Mouse (Mus musculus) MEL (cell line): ENCODE results near the gene Nptn. TPM values are rescaled to one million over a fixed set of nuclear protein-coding genes. Genes with fewer than 3 reads are reported as not detected.
A peak's percentile ranks its signal among the peaks of the same experiment; 100 is the strongest.
"Not testable (repeated sequence)": the region's sequence is repeated elsewhere in the genome, so short reads cannot be mapped to it uniquely, and the experiment has no call there.

Experiments used
- DNase-seq: peaks from one replicate; pipeline ENCODE4 v3.0.0; 2011; ENCODE audit warnings: low read depth, low spot score
- H3K27ac ChIP-seq: 2 replicates; pipeline ENCODE4 v1.5.1; 2012; ENCODE audit warnings: low read depth, mild to moderate bottlenecking, control low read depth, low read length, moderate library complexity; ENCODE audit not compliant: control insufficient read depth
- H3K27me3 ChIP-seq, 2 experiments: fragments of 150-350 bp in 1 of 2; sonication (generic) in 1 of 2; 2 replicates each; pipeline ENCODE4 v1.6.1; 2012; ENCODE audit warnings: low read length in 2 of 2, mild to moderate bottlenecking in 2 of 2, improper control_type of control experiment in 1 of 2, moderate library complexity in 1 of 2; ENCODE audit not compliant: insufficient read depth in 2 of 2, control insufficient read depth in 1 of 2
- H3K36me3 ChIP-seq, 2 experiments: 2 replicates each; pipeline ENCODE4 v1.6.1; 2012 to 2014; ENCODE audit warnings: low read length in 2 of 2, improper control_type of control experiment in 1 of 2, inconsistent platforms in 1 of 2, mild to moderate bottlenecking in 1 of 2; ENCODE audit not compliant: insufficient read depth in 2 of 2, control insufficient read depth in 1 of 2
- H3K4me1 ChIP-seq, 2 experiments: fragments of 150-350 bp in 1 of 2; sonication (generic) in 1 of 2; 2 replicates each; pipeline ENCODE4 v1.6.1; 2012; ENCODE audit warnings: low read length in 2 of 2, improper control_type of control experiment in 1 of 2, mild to moderate bottlenecking in 1 of 2; ENCODE audit not compliant: insufficient read depth in 2 of 2, control insufficient read depth in 1 of 2
- H3K4me3 ChIP-seq, 2 experiments: fragments of 150-350 bp in 1 of 2; sonication (generic) in 1 of 2; 2 replicates each; pipeline ENCODE4 v1.5.1; 2012; ENCODE audit warnings: low read depth in 2 of 2, low read length in 2 of 2, mild to moderate bottlenecking in 2 of 2, moderate library complexity in 2 of 2, control low read depth in 1 of 2, improper control_type of control experiment in 1 of 2; ENCODE audit not compliant: control insufficient read depth in 1 of 2, insufficient read depth in 1 of 2
- H3K79me2 ChIP-seq: 2 replicates; pipeline ENCODE4 v1.6.1; 2012; ENCODE audit warnings: mild to moderate bottlenecking, low read length, moderate library complexity; ENCODE audit not compliant: control insufficient read depth, poor library complexity, insufficient read depth
- H3K9ac ChIP-seq: 2 replicates; pipeline ENCODE4 v1.6.1; 2012; ENCODE audit warnings: low read depth, mild to moderate bottlenecking, control low read depth, low read length, moderate library complexity; ENCODE audit not compliant: control insufficient read depth, poor library complexity, severe bottlenecking
- H3K9me3 ChIP-seq: fragments of 150-350 bp; sonication (generic); replicated peaks from 2 replicates; pipeline ENCODE4 v1.6.1; 2012; ENCODE audit warnings: mild to moderate bottlenecking, low read length, improper control_type of control experiment, moderate library complexity; ENCODE audit not compliant: insufficient read depth
- CHD1 ChIP-seq: IDR thresholded peaks from 2 replicates; pipeline ENCODE4 v1.6.1; 2012; ENCODE audit warnings: low read depth, mild to moderate bottlenecking, inconsistent platforms, low read length, improper control_type of control experiment
- CTCF ChIP-seq, 3 experiments: IDR thresholded peaks in 2 of 3; conservative IDR thresholded peaks in 1 of 3; 2 replicates each; pipeline ENCODE4 v1.5.1; 2011 to 2012; ENCODE audit warnings: low read length in 3 of 3, low read depth in 2 of 3, mild to moderate bottlenecking in 2 of 3, improper control_type of control experiment in 1 of 3, inconsistent platforms in 1 of 3, mixed read lengths in 1 of 3, moderate library complexity in 1 of 3; ENCODE audit not compliant: control insufficient read depth in 1 of 3, insufficient read depth in 1 of 3, poor library complexity in 1 of 3, severe bottlenecking in 1 of 3
- ELF1 ChIP-seq: IDR thresholded peaks from 2 replicates; pipeline ENCODE4 v1.6.1; 2014; ENCODE audit warnings: low read depth, mild to moderate bottlenecking, inconsistent platforms, low read length, improper control_type of control experiment, moderate library complexity
- EP300 ChIP-seq, 2 experiments: IDR thresholded peaks; 2 replicates each; pipeline ENCODE4 v1.6.1; 2011; ENCODE audit warnings: improper control_type of control experiment in 2 of 2, low read length in 2 of 2, low read depth in 1 of 2, mild to moderate bottlenecking in 1 of 2
- ETS1 ChIP-seq: IDR thresholded peaks from 2 replicates; pipeline ENCODE4 v1.6.1; 2012; ENCODE audit warnings: low read depth, mild to moderate bottlenecking, inconsistent platforms, low read length, improper control_type of control experiment, moderate library complexity
- GABPA ChIP-seq: IDR thresholded peaks from 2 replicates; pipeline ENCODE4 v1.6.1; 2012; ENCODE audit warnings: low read depth, mild to moderate bottlenecking, inconsistent platforms, low read length, improper control_type of control experiment, moderate library complexity
- JUND ChIP-seq: IDR thresholded peaks from 2 replicates; pipeline ENCODE4 v1.6.1; 2011; ENCODE audit warnings: low read depth, mild to moderate bottlenecking, improper control_type of control experiment, low read length
- KAT2A ChIP-seq: conservative IDR thresholded peaks from 2 replicates; pipeline ENCODE4 v1.6.1; 2012; ENCODE audit warnings: low read depth, low read length, improper control_type of control experiment, inconsistent platforms
- MYC ChIP-seq: IDR thresholded peaks from 2 replicates; pipeline ENCODE4 v1.6.1; 2011; ENCODE audit warnings: low read depth, mild to moderate bottlenecking, low read length, improper control_type of control experiment, moderate library complexity
- NRF1 ChIP-seq: IDR thresholded peaks from 2 replicates; pipeline ENCODE4 v1.6.1; 2014; ENCODE audit warnings: low read depth, mild to moderate bottlenecking, inconsistent platforms, low read length, improper control_type of control experiment, moderate library complexity; ENCODE audit not compliant: poor library complexity, insufficient read depth, severe bottlenecking
- POLR2A ChIP-seq, 2 experiments: IDR thresholded peaks; 2 replicates each; pipeline ENCODE4 v1.6.1; 2011 to 2012; ENCODE audit warnings: low read length in 2 of 2, mild to moderate bottlenecking in 2 of 2, control low read depth in 1 of 2, improper control_type of control experiment in 1 of 2, low read depth in 1 of 2, moderate library complexity in 1 of 2; ENCODE audit not compliant: control insufficient read depth in 1 of 2, insufficient read depth in 1 of 2, poor library complexity in 1 of 2
- POLR2AphosphoS5 ChIP-seq: IDR thresholded peaks from 2 replicates; pipeline ENCODE4 v1.6.1; 2012; ENCODE audit warnings: low read depth, borderline replicate concordance, mild to moderate bottlenecking, inconsistent platforms, low read length, moderate library complexity, mixed read lengths
- RCOR1 ChIP-seq: IDR thresholded peaks from 2 replicates; pipeline ENCODE4 v1.6.1; 2012; ENCODE audit warnings: low read depth, mild to moderate bottlenecking, inconsistent platforms, low read length, improper control_type of control experiment
- TAL1 ChIP-seq: IDR thresholded peaks from 2 replicates; pipeline ENCODE4 v1.6.1; 2012; ENCODE audit warnings: mild to moderate bottlenecking, inconsistent platforms, low read length, moderate library complexity, mixed read lengths
- UBTF ChIP-seq: IDR thresholded peaks from 2 replicates; pipeline ENCODE4 v1.6.1; 2012; ENCODE audit warnings: low read depth, mild to moderate bottlenecking, inconsistent platforms, low read length, improper control_type of control experiment, moderate library complexity, borderline replicate concordance; ENCODE audit not compliant: insufficient read depth
- USF1 ChIP-seq: IDR thresholded peaks from 2 replicates; pipeline ENCODE4 v1.6.1; 2014; ENCODE audit warnings: low read depth, mild to moderate bottlenecking, inconsistent platforms, low read length, improper control_type of control experiment, moderate library complexity
- USF2 ChIP-seq, 2 experiments: IDR thresholded peaks; 2 replicates each; pipeline ENCODE4 v1.6.1; 2011 to 2012; ENCODE audit warnings: improper control_type of control experiment in 2 of 2, low read length in 2 of 2, borderline replicate concordance in 1 of 2, inconsistent platforms in 1 of 2, low read depth in 1 of 2, mild to moderate bottlenecking in 1 of 2; ENCODE audit not compliant: insufficient read depth in 1 of 2
- ZMIZ1 ChIP-seq: IDR thresholded peaks from 2 replicates; pipeline ENCODE4 v1.6.1; 2012; ENCODE audit warnings: low read depth, mild to moderate bottlenecking, inconsistent platforms, low read length, improper control_type of control experiment, moderate library complexity
- ZNF384 ChIP-seq: IDR thresholded peaks from 2 replicates; pipeline ENCODE4 v1.6.1; 2012; ENCODE audit warnings: low read depth, mild to moderate bottlenecking, inconsistent platforms, low read length, improper control_type of control experiment
- polyA plus RNA-seq, 2 experiments: library from polyadenylated mRNA; stranded (reverse) in 1 of 2; unstranded in 1 of 2; fragments of >175 nt in 1 of 2; fragments of >200 nt in 1 of 2; gene quantifications; 2 replicates each; pipeline versions ENCODE4 v1.2.1 to v1.2.4; 2012; ENCODE audit warnings: low replicate concordance in 2 of 2, low read depth in 1 of 2; ENCODE audit not compliant: insufficient read length in 2 of 2, insufficient read depth in 1 of 2, missing spikeins in 1 of 2
- total RNA-seq: library from RNA; depleted of rRNA; stranded (reverse); fragments of 300-350 nt; gene quantifications from 2 replicates; pipeline ENCODE4 v1.2.3, GENCODE M21; 2012

The Nptn gene
- total and polyA plus RNA-seq, 3 experiments = 71.4 to 199 TPM; not detected in 1

GRCm38 (mm10) chr9:58580453-58581195 is 1.4 kb upstream of the Nptn start:
- H3K4me1 ChIP-seq, H3K27me3 ChIP-seq, H3K9me3 ChIP-seq: not testable (repeated sequence)
- peak in 1 of 2 experiments; percentile 24; a peak in 1 of 4 replicates for TF ChIP-seq EP300 (IDR thresholded peaks at IDR 0.05; ENCODE audit: low read depth in 1 of 2, low read length in 2 of 2)
- 0 out of 2 replicates have a peak, but pooled peaks have one; percentile 39 for TF ChIP-seq MYC
- peak in 1 of 3 experiments; percentile 12; a peak in 1 of 6 replicates for TF ChIP-seq CTCF (IDR thresholded peaks at IDR 0.05 in 2 of 3, conservative IDR thresholded peaks at IDR 0.05 in 1 of 3; ENCODE audit: control insufficient read depth in 1 of 3, insufficient read depth in 1 of 3, low read depth in 2 of 3, low read length in 3 of 3, poor library complexity in 1 of 3, severe bottlenecking in 1 of 3)
- TF ChIP-seq ZNF384 = peak; percentile 83
- TF ChIP-seq ETS1 = peak; percentile 8; the same call in 1 of the 2 replicates
- Histone ChIP-seq H3K27ac (peak overlapping the region; percentile 96), H3K4me3 (peak overlapping the region; percentile 50 to 55), H3K79me2 (peaks cover 22% of the 10 kb centered on the region), H3K9ac (peak overlapping the region; percentile 91), H3K36me3 (peaks cover 0 to 17% of the 10 kb centered on the region in 2 experiments; a peak in 2 of 4 replicates)
- peak; percentile 77 for DNase-seq

GRCm38 (mm10) chr9:58581283-58581930 is 633 bp upstream of the Nptn start:
- H3K4me1 ChIP-seq = peaks cover 4 to 8% of the 10 kb centered on the region in 2 experiments; a peak in 3 of 4 replicates
- H3K27me3 ChIP-seq = no peaks in the 10 kb centered on the region
- H3K9me3 ChIP-seq = no peaks in the 10 kb centered on the region
- peak overlapping the region; percentile 50 to 55 for H3K4me3 ChIP-seq
- H3K36me3 ChIP-seq = peaks cover 0 to 21% of the 10 kb centered on the region in 2 experiments; a peak in 2 of 4 replicates
- H3K9ac ChIP-seq = peak overlapping the region; percentile 91
- H3K27ac ChIP-seq = peak overlapping the region; percentile 96
- TF ChIP-seq EP300 (IDR thresholded peaks at IDR 0.05; ENCODE audit: low read depth in 1 of 2, low read length in 2 of 2) (no peak), ZNF384 (peak; percentile 35; the same call in 1 of the 2 replicates), GABPA (no peak), ZMIZ1 (no peak), CTCF (IDR thresholded peaks at IDR 0.05 in 2 of 3, conservative IDR thresholded peaks at IDR 0.05 in 1 of 3; ENCODE audit: control insufficient read depth in 1 of 3, insufficient read depth in 1 of 3, low read depth in 2 of 3, low read length in 3 of 3, poor library complexity in 1 of 3, severe bottlenecking in 1 of 3) (no peak; a peak in 1 of 6 replicates), CHD1 (0 out of 2 replicates have a peak, but pooled peaks have one; percentile 62)
- H3K79me2 ChIP-seq = peaks cover 28% of the 10 kb centered on the region
- DNase-seq = peak; percentile 53

DNA sequence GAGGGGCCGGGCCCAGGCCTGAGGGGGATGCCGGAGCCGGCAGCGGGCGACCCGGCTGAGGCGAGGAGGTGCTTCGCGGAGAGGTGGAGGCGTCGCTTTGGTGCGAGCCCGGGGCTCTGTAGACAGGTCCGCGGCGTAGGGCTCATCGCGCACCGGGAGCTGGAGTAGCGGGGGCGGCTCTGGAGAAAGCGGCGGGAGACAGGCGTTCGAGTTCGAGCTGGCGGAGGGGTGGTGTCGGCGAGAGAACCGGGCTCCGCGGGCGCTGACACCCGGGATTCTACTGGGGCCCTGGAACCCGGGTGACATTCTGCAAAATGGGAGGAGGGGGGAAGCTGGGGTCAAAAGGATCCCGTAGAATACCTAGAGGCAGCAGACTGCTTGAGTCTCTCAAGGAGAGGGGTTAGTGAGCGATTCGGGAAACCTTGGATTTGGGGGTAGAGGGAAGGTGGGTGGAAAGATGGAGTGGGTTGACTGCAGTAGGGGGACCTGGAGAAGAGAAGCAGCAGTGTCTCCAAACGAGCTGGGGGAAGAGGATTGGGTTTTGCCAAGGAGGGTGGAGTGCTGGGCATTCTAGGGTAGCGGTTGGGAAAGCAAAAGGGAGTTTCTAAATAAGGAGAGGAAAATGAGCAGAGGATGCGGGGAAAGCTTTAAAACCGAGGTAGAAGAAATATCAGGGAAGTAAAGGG is 684 bp downstream of the Nptn start:
- H3K27me3 ChIP-seq = no peaks in the 10 kb centered on the region
- peaks cover under 1 to 26% of the 10 kb centered on the region in 2 experiments; a peak in 2 of 4 replicates for H3K36me3 ChIP-seq
- peaks cover 36% of the 10 kb centered on the region for H3K79me2 ChIP-seq
- no peak for DNase-seq
- peak overlapping the region; percentile 45 for H3K27ac ChIP-seq
- no peaks in the 10 kb centered on the region for H3K9me3 ChIP-seq
- peak overlapping the region; percentile 94 for H3K9ac ChIP-seq
- H3K4me3 ChIP-seq = peak overlapping the region; percentile 62 to 95
- H3K4me1 ChIP-seq = peaks cover 4 to 11% of the 10 kb centered on the region in 2 experiments; a peak in 3 of 4 replicates
- TF ChIP-seq UBTF = peak; percentile 61; the same call in 1 of the 2 replicates
- no peak for TF ChIP-seq POLR2AphosphoS5
- no peak for TF ChIP-seq ELF1
- no peak for TF ChIP-seq TAL1
- TF ChIP-seq POLR2A (IDR thresholded peaks at IDR 0.05; ENCODE audit: control insufficient read depth in 1 of 2, insufficient read depth in 1 of 2, low read depth in 1 of 2, low read length in 2 of 2, poor library complexity in 1 of 2) = 0 out of 4 replicates have a peak, but pooled peaks of 1 of the 2 experiments have one; percentile 16
- TF ChIP-seq NRF1 = no peak
- no peak for TF ChIP-seq KAT2A
- no peak for TF ChIP-seq RCOR1
- TF ChIP-seq USF2 (IDR thresholded peaks at IDR 0.05; ENCODE audit: borderline replicate concordance in 1 of 2, insufficient read depth in 1 of 2, low read depth in 1 of 2, low read length in 2 of 2) = no peak
- TF ChIP-seq USF1 = no peak
- TF ChIP-seq JUND = no peak
